Mouse (Mus musculus) urinary bladder, postnatal 25 days (tissue): ENCODE measurements around the gene Ncstn.
A peak's percentile ranks its signal among the peaks of the same experiment; 100 is the strongest.

Experiments
- DNase-seq: peaks from one replicate; pipeline ENCODE4 v3.0.0; 2022; ENCODE audit warnings: low spot score

The Ncstn gene

GRCm38 (mm10) chr1:172082101-172082898, at the start of gene Ncstn, which contains the start of gene Copa:
Gene Ncstn, minus strand, starts transcription at chr1:172082795.
Gene Copa, plus strand, starts transcription at chr1:172082529.
- DNase-seq = peak; percentile 81

- DNase-seq = no peak
Measured at GRCm38 (mm10) chr1:172132319-172132718, 49.7 kb upstream of the Ncstn start.

- DNase-seq = no peak
Measured at GRCm38 (mm10) chr1:172129780-172130179, 47.2 kb upstream of the Ncstn start.

- DNase-seq = no peak
Measured at GRCm38 (mm10) chr1:172129108-172129507, 46.5 kb upstream of the Ncstn start.

- no peak for DNase-seq
Measured at GRCm38 (mm10) chr1:172128563-172128962, 46.0 kb upstream of the Ncstn start.

GRCm38 (mm10) chr1:172127487-172127886, 44.9 kb upstream of the Ncstn start:
- no peak for DNase-seq

- DNase-seq = peak; percentile 64
Measured at GRCm38 (mm10) chr1:172126376-172127347, 44.1 kb upstream of the Ncstn start, which contains the start of gene Pex19. Gene Pex19, plus strand, starts transcription at chr1:172126755.

- DNase-seq = no peak
Measured at GRCm38 (mm10) chr1:172124572-172124971, 42.0 kb upstream of the Ncstn start.

- no peak for DNase-seq
Measured at GRCm38 (mm10) chr1:172122671-172123070, 40.1 kb upstream of the Ncstn start.

GRCm38 (mm10) chr1:172119720-172120119, 37.1 kb upstream of the Ncstn start:
- no peak for DNase-seq

- no peak for DNase-seq
Measured at GRCm38 (mm10) chr1:172119100-172119499, 36.5 kb upstream of the Ncstn start.

- DNase-seq = no peak
Measured at GRCm38 (mm10) chr1:172116948-172117347, 34.4 kb upstream of the Ncstn start.

GRCm38 (mm10) chr1:172107777-172108477, 25.3 kb upstream of the Ncstn start:
- DNase-seq = no peak

- no peak for DNase-seq
Measured at GRCm38 (mm10) chr1:172105101-172105500, 22.5 kb upstream of the Ncstn start.

GRCm38 (mm10) chr1:172103619-172104018, 21.0 kb upstream of the Ncstn start:
- no peak for DNase-seq

GRCm38 (mm10) chr1:172099325-172100033, 16.9 kb upstream of the Ncstn start:
- no peak for DNase-seq

GRCm38 (mm10) chr1:172095202-172095601, 12.6 kb upstream of the Ncstn start:
- DNase-seq = no peak

- DNase-seq = no peak
Measured at GRCm38 (mm10) chr1:172094295-172094694, 11.7 kb upstream of the Ncstn start.

- DNase-seq = no peak
Measured at GRCm38 (mm10) chr1:172093522-172093921, 10.9 kb upstream of the Ncstn start.

- no peak for DNase-seq
Measured at GRCm38 (mm10) chr1:172082899-172083445, 377 bp upstream of the Ncstn start.

GRCm38 (mm10) chr1:172077981-172078380, 4.6 kb downstream of the Ncstn start:
- DNase-seq = no peak
